Mouse (Mus musculus) heart, adult 8-10 months (tissue): ENCODE measurements around the gene Ulk3. TPM values are rescaled to one million over a fixed set of nuclear protein-coding genes. Genes with fewer than 3 reads are reported as not detected.
A peak's percentile ranks its signal among the peaks of the same experiment; 100 is the strongest.

Source experiments
- DNase-seq: peaks from one replicate; pipeline ENCODE4 v3.0.0; 2022; ENCODE audit warnings: low spot score
- total RNA-seq, 4 experiments: library from RNA; stranded (reverse); gene quantifications; 2 replicates each; pipeline ENCODE4 v1.2.4; 2022

The Ulk3 gene
- total RNA-seq, 4 experiments from 2014 or later = 6.9 to 11.9 (median 10.0) TPM

DNA sequence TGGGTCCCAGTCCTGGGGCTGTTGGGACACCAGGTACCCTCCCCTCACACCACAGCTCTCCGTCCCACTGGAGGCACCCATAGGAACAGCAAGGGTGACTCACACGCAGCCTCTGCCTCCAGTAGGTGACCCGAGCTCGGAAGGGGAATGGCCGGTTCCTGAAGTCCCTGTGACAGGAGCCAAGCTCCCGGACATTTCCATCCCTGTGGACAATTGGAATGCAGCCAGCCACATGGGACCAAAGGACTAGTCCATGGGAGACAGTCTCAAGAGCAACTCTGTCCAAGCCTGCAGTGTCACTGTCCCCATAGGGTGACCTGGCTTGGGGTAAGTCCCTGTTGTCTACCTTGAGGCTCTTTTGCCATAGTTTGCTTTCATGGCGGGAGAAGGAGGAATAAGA lies 24.7 kb downstream of the Ulk3 start:
- no peak for DNase-seq

DNA sequence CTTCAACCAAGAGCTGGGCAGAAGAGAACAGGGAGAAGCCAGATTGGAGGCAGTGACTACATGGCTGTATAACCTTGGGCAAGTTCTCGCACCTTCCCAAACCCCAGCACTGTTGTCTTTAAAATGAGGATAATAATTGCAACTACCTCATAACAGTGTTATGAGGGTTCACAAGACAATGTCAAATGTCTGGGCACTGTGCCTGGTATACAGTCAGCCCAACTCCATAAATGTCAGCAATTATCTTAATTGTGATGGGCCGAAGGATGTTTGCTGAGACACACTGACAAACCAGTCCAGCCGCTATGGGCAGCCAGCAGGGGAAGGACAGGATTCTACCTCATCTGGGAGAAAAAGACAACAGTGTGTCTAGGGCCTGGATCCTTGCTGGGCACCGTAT lies 25.5 kb downstream of the Ulk3 start:
- DNase-seq = no peak

DNA sequence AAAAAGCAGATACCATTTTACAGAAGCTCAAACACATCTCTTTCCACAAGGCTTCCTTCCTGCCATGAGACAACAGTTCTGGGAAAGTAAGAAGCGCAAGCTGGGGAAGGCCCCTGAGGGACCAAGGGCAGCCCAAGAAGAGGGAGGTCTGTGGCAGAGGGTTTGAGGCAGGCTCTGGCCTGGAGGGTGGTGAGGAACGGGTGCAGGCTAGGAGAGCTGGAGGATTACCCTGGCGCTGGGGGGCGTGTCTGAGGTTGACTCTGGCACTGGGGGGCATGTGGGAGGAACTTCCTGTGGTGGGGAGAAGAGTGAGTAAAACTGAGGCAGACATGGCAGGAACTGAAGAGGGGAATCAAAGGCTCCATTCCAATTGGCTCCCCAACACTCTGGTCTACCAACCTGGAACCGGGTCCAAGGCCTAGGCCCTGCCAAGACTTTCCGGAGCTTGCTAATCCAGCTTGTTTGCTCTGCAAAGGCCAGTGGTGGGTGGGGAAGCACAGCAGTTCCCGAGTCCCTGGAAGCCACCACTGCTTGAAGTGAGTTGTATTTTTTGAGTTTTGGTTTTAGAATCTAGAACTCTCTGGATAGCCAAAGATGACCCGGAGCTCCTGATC lies 28.4 kb downstream of the Ulk3 start:
- DNase-seq = no peak

DNA sequence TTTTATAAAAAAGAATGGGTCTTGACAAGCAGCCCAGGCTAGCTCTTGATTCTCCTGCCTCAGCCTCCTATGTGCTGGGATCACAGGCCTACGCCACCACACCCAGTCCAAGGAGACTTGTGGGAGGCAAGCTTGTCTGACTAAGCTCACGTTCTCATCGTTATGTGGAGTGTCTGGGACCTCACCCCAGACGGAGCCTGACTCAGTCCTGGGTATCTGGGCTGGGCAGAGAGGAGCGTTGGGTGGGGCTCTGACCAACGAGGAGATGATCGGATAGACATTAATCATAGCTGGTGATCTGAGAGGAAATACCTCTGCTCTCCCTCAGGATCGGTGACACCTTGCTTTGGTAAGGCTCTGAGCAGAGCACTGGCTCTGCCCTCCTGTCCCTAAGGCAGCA lies 29.6 kb downstream of the Ulk3 start:
- no peak for DNase-seq

DNA sequence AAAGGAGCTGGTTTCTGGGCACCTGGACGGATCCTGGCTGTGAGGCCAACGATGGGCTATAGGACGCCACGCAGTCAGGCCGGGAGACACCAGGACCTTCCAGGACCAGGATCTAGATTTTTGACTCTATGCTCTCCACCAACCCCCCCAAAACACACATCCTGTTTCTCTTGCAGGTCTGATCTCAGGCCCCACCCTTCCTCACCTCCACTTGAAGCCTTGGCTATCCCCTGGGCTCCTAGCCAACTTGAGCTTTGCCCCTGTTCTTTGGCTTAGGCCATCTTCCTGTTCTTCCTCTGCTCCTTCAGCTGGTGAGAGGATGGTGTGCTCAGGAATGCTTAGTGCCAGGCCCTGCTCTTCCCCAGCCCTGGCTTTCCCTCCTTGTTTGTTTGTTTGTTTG lies 31.4 kb downstream of the Ulk3 start, which contains the start of gene Lman1l:
TSS of gene Lman1l (minus strand) at position 101 of the 400 bp plus-strand sequence.
- DNase-seq = no peak

DNA sequence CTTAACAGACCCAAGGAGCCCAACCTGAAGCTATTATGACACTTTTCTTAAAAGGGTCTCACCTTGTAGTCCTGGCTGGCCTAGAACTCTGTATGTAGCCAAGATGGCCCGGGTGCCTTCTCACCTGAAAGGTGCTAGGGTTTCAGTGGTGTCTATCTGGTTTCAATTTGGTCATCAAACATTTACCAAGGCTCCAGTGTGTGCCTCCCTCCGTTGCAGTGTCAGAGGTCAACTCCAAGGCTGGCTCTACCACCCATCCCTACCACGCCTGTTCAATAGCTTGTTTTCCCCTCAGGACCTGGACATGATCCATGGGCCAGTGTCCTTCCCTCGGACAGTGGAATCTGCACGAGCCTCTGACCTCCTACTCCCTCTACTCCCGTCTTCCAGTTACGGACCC lies 35.0 kb downstream of the Ulk3 start:
- no peak for DNase-seq

DNA sequence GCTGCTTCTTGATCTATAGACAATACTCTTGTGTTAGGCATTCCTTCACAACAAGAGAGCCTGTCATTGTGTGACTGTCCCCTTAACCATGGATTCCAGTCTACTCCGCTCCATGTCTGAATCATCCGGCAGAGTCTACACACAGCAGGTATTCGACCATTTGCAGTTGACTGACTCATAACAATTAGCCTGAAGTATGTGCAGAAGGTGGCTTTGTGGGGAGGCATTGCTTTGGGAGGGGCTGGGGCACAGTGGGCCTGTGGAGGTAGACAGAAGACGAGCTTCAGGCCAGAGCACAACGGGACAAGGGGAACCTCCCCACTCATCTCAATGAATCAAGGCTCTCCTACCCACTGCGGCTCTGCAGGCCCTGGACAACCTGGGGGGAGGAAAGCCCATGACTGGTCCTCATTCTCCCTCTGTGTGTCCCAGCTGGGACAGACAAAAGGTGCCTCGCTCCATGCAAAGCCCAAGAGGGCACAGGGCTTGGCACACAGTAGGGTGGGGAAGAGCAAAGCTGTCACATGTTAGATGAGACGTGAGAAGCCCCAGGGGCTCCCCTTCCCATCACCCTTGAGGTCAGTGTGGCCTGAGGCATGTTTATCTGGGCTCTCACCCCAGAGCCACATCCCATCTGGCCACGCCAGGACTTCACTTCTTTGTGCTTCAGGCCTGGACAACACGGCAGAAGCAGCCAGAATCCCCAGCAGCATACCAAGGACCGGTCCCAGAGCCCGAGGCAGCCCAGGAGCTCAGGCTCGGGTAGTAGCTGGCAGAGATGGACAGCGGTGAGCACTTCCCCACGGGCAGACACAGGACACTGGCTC lies 36.6 kb downstream of the Ulk3 start:
- DNase-seq = no peak

DNA sequence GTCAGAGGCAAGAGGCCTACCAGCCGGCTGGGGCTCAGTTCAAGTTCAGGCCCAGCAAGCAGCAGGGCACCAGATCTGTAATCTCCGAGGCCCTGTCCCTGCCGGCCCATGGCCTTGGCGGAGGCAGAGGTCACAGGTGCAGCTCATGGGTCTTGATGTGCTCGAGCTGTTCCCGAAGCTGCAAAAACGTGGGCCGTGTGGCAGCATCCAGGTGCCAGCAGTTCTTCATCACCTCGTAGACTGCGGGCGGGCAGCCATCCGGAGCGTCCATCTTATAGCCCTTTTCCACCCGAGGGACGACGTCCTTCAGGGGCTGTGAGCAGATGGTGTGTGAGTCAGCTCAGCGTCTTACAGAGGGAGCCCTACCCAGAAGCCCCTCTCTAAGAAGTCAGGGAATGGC lies 37.9 kb downstream of the Ulk3 start:
- DNase-seq = no peak

DNA sequence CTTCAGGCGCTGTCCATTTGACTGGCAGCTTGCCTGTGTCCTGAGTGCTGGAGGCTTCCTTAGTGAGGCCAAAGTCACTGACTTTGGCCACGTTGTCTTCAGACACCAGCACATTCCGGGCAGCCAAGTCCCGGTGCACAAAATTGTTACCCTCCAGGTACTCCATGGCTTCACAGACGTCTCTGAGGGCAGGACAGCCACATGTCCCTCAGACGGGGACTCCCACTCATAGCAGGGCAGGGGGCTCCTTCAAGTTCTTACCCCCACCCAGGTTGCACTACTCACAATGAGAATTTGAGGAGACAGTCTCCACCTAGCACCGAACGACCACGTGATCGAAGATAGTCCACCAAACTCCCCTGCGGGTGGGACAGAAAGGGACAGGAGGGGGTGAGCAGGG lies 38.6 kb downstream of the Ulk3 start:
- DNase-seq = no peak

DNA sequence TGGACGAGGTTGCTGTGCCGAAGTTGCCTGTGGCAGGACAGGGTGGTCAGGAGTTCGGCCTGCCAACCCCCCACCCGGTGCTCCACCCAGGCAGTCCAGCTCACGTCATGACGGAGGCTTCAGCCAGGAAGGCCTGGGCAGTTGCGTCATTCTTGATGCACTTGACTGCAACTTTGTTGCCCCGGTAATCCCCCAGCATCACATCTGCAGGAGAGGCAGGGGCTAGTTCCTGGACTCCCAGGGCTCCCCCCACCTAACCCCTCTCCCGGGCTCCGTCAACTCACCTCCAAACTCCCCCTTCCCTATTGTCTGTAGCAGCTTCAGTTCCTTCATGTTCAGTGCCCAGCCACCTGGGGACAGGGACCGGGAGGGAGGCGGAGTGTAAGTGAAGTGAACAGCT lies 39.5 kb downstream of the Ulk3 start:
- DNase-seq = no peak

DNA sequence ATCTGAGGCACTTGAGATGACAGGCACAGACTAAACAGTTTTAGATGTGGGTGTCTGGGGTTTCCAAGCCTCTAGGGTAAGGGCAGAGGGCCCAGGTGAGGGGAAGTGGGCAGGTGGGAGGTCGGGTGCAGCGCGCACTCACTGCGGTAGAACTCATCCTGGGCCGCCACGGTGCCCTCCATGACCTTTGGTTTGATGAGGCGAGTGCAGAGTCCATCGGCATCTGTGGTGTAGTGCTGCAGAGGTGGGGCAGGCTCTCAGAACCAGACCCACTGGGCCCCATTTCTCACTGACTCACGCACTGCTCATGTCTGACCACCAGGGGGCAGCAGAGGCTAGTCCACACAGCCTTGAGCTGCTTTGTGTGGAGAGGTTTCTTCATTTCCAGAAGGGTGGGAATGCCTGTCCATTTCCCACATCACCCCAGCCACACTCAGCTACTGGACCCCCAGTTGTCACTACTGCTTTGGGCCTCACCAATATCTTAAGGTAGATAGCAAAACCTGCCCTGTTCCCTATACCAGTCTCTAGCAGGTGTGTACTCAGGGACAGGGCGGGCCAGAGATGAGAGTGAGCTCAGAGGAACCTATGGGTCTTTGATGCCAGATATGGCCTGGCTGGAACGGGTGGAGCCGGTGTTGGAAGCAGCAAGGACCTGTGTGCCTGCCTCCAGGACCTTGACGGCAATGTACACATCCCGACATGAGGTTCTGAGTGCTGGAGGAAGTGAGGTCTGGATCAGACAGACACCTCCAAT lies 40.0 kb downstream of the Ulk3 start:
- peak; percentile 83 for DNase-seq

DNA sequence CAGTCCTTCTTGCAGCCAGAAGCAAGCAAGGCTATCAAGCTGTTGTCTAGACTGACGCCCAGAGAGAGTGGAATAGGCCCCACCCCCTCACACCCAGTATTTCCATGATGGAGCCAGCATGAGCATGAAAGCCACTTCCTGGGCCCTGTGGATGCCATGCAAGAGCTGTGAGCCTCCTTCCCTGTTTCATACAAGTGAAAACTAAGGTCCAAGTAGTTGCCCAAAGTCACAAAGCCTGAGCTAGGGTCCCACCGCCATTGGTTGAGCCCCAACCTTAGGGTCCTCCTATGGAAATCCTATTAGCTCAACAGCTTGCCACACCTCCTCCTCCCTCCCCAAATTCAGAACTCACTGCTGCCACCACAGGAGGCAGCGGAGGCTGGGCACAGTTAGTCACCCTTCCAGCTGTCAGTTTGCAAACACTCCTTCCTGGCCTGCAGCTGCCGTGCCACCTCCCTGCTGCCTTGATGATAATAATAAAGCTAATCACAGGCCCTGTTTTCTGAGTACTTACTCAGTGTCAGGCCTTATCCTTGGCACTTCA lies 44.3 kb downstream of the Ulk3 start:
- no peak for DNase-seq

DNA sequence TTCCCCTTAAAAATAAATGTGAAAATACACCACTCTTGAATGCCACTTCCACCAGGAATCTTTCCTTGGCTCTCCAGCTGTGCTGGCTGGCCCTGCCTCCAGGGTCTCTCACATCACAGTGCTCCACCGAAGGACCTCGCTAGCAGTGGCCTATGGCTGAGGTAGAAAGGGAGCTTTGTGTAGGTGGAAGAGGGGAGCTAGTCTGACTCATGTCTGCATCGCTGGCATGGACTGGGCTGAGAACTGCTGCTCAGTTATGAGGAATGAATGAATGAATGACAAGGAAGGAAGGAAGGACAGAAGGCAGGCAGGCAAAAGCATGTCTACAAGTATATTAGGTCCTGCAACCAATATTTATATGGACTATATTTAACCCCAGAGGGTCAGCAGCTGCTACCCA lies 48.0 kb downstream of the Ulk3 start:
- no peak for DNase-seq

DNA sequence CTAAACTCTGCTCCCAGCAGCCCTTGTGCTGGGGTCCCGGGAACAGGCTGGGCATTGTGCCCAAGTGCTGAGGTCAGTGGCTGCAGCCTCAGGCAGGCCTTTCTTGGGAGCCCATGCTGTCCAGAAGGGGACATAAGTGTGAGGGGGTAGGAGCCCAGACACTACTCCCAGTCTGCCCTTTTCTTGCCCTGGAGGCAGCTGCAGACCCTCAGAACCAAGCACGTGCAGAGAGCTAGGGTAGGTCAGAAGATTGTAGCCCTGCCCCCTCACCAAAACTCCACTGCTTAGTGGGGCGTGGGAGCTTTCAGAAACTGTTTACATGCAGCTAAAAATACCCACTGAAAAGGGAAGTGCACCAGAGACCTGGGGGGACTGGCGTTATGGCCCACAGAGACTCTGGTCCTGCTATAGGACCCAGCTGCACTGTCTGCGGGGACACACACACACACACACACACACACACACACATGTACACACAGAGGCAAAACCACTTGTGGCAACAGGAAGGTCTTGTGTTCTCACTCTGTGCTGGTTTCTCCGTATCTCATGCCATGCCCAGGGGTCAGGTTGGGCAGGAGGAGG lies 48.6 kb downstream of the Ulk3 start:
- no peak for DNase-seq

DNA sequence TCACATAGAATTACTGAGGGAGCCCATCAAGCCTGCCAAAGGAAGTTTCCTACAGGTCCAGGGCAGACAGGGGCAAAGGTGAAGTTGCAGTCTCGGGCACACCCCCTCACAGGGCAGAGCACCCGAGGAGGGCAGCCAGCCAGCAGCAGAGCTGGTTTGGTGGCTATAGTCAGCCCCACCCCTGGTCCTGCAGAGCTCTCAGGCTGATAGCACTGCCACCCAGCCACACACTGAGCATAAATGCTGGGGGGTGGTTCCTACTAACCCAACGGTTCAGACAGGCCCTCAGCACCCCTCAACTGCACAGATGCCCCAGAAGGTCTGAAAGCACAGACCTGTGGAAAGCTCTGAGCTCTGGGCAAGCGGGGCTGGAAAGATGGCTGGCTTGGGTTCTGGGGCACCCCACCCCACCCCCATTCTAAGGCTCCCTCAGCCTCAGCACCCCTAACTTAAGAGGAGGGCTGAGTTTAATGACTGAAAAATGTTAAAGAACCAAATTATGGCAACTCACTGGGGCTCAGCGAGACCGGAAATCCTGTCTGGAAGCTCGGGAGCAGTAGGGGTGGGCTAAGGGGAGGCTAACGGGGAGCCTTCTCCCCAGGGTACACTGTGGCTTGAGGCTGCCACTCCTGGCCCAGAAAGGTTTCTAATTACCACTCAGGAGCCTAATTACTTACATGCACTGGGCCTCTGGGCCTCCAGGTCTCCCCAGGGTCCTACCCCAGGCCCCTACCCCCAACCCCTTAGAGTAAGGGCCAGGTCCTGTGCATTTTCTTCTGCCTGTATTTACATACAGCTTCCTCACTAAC lies 49.6 kb downstream of the Ulk3 start:
- no peak for DNase-seq

DNA sequence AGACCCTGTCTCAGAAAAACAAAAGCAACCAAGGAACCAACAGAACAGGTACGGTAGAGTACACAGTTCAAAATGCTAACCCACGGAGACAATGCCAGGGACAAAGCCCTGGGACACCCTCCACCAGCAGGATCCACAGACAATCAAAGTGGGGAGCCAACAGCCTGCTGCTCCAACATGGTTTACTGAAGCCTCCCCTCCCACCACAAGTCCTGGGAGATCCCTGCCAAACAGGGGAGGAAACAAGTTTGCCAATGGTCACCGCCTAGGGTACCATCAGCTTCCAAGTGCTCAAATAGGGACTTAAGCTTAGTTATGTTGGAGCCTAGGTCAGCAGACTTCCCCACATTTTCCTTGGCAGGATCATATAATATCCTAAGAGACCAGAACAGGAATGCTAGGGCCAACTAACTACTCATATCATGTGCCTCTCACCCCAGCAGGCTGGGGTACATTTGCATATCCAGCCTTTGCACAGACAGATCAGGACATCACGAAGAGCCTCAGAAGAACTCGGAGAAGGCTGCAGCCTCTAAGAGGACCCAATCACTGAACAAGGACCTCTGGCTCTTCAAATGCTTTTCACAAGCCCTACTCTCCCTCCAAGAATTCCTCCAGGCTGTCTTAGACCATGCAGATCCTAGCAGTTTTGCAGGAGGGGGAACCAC lies 50.5 kb downstream of the Ulk3 start:
- DNase-seq = no peak

DNA sequence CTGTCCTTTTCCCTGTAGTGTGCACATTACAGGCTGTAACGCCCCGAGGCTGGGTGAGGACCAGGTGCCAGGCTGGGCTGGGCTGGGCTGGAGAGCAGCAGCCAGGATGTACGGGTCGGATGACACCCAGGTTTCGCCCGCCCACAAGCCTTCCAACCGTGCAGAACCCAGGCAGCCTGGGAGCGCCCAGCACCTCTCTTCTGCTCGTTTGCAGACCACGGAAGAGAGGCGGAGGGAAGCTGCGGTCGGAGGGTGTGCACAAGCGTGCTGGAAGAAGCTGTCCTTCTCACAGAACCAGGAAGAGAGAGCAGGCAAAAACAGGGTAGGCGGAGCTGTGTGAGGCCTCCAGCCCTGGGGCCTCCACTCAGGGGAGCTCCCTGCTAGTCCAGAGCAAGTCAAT lies 51.1 kb downstream of the Ulk3 start:
- peak; percentile 68 for DNase-seq

DNA sequence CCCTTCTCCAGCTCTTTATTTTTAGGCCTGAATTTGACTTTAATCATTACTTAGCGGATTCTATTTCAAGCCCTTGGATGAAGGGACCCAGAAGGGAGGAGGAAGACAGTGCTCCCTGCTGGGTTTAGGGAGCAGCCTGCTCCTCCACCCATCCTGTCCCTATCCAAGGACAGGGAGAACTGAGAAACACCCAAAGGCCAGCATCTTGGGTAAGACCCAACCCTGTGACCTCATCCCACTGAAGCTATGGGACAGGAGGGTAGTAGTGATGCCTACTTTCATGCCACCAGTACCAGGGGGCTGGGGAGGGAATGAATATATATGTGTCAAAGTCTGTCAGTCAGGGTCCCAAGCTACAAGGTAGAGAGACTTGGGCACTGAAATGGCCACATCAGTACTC lies 51.8 kb downstream of the Ulk3 start:
- DNase-seq = no peak

DNA sequence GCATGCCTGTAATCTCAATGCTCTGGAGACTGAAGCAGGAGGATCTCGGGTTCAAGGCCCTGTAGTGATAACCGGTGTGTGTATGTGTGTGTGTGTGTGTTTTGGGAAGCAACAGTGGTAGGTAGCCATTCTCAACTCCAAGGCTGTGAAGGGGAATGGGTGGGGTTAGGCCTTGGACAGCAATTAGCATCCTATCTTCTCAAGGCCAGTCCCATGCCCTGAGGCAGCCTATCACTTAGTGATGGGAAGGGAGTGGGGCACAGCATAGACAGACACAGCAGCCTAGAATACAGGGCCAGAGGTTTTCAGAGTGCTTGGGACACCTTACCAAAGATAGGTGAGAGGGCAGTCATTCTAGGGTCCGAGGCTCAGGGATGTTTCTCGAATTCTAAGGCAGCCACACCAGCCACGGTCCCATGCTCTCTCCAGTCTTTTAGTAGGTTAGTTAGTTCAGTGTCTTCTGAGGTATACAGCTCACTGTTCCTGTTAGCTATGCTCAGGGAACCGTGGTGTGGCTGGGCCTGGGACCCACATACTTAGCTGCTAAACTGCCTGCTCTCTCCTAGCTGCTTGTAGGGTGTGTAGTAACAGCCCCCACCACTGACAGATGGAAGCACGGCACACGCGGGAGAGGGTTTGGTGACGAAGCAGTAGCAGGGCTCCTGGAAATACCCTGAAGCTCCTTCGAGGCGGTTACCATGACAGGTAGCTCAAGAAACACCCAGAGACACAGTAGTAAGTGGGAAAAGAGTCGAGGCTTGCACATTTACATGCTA lies 52.7 kb downstream of the Ulk3 start:
- DNase-seq = no peak
